Mouse (Mus musculus) urinary bladder, postnatal 0 days (tissue): ENCODE results near the gene Exosc6. TPM values are rescaled to one million over a fixed set of nuclear protein-coding genes. Genes with fewer than 3 reads are reported as not detected.

Experiments
- microRNA-seq: library from miRNA; unstranded; fragments of <30 nt; microRNA quantifications from one replicate; pipeline ENCODE4, GENCODE M21; 2016
- polyA plus RNA-seq: library from polyadenylated mRNA; unstranded; fragments of >200 nt; fragmentation: Nextera tagmentation; extraction: Ambion mirVana; gene quantifications from 2 replicates; pipeline ENCODE4 v1.2.1, GENCODE M21; 2015

Exosc6 gene
- polyA plus RNA-seq = 1.2 TPM in 1 of 2 replicates, not detected in the other

DNA sequence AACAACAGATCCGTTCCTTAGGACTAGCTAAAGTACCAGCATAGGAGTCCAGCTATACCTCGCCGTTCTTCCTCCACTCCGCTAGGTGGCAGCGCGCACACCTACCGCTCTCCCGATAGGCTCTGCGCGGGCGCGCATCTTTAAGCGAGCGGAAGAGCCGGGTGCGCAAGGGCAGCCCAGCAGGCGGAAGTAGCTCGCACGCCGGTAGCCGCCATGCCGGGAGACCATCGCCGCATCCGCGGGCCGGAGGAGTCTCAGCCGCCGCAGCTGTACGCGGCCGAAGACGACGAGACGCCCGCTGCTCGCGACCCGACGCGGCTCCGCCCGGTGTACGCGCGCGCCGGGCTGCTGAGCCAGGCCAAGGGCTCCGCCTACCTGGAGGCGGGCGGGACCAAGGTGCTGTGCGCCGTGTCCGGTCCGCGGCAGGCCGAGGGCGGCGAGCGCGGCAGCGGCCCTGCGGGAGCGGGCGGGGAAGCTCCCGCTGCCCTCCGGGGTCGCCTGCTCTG lies at the start of gene Exosc6:
Gene Exosc6 (plus strand): TSS at position 182 of the 506 bp plus-strand sequence.

DNA sequence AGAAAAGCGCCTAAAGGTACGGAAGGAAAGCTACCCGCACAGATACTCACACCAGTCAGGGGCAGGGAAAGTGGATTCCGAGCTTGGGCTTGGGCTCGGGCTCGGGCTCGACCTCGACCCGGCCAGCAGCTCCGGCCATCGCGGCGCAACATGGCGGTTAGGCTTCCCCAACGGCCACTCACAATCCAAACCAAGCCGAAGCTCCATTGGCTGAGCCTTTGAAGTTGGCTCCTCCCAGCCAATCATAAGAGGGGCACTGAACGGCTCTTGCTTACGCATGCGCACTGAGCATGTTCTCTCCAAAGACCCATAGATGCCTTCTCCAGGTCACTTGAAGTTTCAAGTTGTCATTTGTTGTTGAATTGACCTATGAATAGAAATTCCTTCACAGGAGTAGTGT lies 24.6 kb upstream of the Exosc6 start, which contains the start of gene Ddx19b:
Gene Ddx19b (minus strand): TSS at position 180 of the 400 bp plus-strand sequence.

GRCm38 (mm10) chr8:111032916-111033315 lies 23.2 kb upstream of the Exosc6 start, which contains the start of gene Aars:
Gene Aars, plus strand, starts transcription at chr8:111033144.

DNA sequence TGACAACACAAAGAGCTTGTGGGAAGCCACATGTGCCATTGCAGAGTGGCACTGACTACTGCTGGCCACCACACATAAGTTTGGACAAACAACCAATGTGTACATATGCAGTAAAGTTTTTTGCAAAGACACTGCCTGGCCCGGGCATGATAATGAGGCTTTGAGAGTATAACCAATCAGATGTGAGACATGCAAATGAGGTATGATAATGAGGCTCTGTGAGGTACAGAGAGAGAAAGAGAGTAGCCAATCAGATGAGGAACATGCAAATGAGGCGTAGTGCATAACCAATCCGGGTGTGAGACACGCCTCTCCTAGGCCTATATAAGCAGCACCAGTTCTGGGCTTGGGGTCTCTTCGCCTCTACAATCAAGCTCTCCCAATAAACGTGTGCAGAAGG lies 36.2 kb downstream of the Exosc6 start, which contains the start of gene Clec18a:
Gene Clec18a (minus strand): TSS at position 101 of the 400 bp plus-strand sequence.

DNA sequence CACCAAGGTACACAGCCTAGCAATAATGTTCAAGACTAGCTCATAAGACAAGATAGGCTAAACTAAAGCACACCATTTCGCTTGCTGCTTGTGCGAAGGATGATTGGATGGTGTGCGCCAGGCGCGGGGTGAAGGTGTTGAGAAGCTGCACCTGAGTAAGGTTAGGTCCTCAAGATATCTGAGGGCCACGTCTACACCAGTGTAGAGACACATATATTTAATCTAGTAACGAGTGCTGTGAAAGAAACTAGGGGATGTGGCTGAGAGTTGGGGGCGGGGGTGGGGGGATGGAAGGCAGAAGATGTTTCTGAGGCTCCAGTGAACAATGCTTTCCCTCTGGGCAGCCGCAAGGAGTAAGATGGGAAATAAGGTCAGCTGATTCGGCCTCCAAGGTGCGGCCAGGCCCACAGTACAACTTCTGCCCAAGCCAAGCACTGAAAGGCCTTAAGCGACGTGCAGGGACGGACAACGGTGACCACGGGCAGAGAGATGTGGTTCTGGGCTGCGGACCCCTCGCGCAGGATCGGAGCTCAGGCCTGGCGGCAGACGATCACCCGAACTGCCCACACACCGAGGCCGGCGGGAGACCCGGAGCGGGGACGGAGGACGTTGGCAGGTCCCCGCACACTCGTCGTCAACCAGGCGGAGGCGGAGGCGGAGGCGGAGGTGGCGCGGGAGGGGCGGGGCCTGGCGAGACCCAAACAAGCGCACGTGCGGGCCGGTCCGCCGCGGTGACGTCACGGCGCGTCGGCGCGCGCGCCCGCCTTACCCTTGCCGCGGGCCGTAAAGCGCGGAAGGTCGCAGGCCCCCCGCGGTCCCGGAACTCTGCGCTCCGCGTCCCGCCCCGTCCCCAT lies 38.0 kb downstream of the Exosc6 start, which contains the start of gene Pdpr:
Gene Pdpr (plus strand): TSS at position 766 of the 854 bp plus-strand sequence.

Small RNAs within 50 kb of the gene (microRNA-seq; reads per million reads assigned to microRNA genes)
- not detected for gene Gm24103
- 0.93 reads per million for gene Mir3473d

Other genes starting within 250 kb of the Exosc6 start
- 35.8 and 37.4 TPM in 2 replicates for gene Cog4, start 209.7 kb upstream of the Exosc6 start, polyA plus RNA-seq
- 47.1 and 49.0 TPM in 2 replicates for gene Sf3b3, start 209.6 kb upstream of the Exosc6 start, polyA plus RNA-seq
- 5.1 and 5.9 TPM in 2 replicates for gene Fuk, start 153.9 kb upstream of the Exosc6 start, polyA plus RNA-seq
- 18.4 and 19.5 TPM in 2 replicates for gene St3gal2, start 136.4 kb upstream of the Exosc6 start, polyA plus RNA-seq
- gene Ddx19a, start 58.5 kb upstream of the Exosc6 start, polyA plus RNA-seq = 8.1 and 8.4 TPM in 2 replicates
- gene Ddx19b, start 24.6 kb upstream of the Exosc6 start, polyA plus RNA-seq = 4.3 and 5.1 TPM in 2 replicates
- 37.8 and 40.5 TPM in 2 replicates for gene Aars, start 23.2 kb upstream of the Exosc6 start, polyA plus RNA-seq
- not detected in 2 replicates for gene Clec18a, start 36.1 kb downstream of the Exosc6 start, polyA plus RNA-seq
- gene Pdpr, start 38.3 kb downstream of the Exosc6 start, polyA plus RNA-seq = 7.3 and 8.9 TPM in 2 replicates
- 32.6 and 35.8 TPM in 2 replicates for gene Glg1, start 202.9 kb downstream of the Exosc6 start, polyA plus RNA-seq
- gene Rfwd3, start 243.9 kb downstream of the Exosc6 start, polyA plus RNA-seq = 12.3 and 14.0 TPM in 2 replicates